Mouse (Mus musculus) embryonic fibroblast, embryonic 13.5 days (primary cell): ENCODE data around the gene Fermt1.

Source experiments
- CTCF ChIP-seq: IDR thresholded peaks from 2 replicates; pipeline ENCODE4 v1.5.1; 2011; ENCODE audit warnings: mild to moderate bottlenecking, control low read depth, low read length, moderate library complexity, borderline replicate concordance; ENCODE audit not compliant: insufficient read depth
- POLR2A ChIP-seq: IDR thresholded peaks from 2 replicates; pipeline ENCODE4 v1.6.1; 2011; ENCODE audit warnings: low read depth, mild to moderate bottlenecking, control low read depth, low read length, moderate library complexity

DNA sequence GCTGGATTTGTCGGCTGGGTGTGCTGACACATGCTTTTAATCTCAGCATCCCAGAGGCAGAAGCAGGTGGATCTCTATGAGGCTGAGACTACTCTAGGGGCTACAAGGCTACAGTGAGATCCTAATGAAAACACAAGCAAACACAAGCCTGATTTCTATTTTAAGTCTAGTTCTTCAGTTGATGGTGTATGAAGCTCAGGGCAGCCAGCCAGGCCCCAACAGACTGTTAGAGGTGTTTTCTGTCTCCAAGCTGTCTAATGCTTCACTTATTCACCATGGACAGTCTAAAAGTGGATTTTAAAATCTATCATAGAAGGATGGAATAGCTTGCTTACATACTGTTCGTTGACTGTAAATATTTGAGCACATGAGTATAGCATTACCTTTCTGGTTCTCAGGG lies 84.2 kb downstream of the Fermt1 start:
- no peak for TF ChIP-seq CTCF
- TF ChIP-seq POLR2A = no peak
